Mouse (Mus musculus) CH12.LX (cell line): ENCODE results near the gene Smox. TPM values are rescaled to one million over a fixed set of nuclear protein-coding genes. Genes with fewer than 3 reads are reported as not detected.
A peak's percentile ranks its signal among the peaks of the same experiment; 100 is the strongest.

Experiments
- DNase-seq: peaks from one replicate; pipeline ENCODE4 v3.0.0-alpha.2; 2013; ENCODE audit errors: extremely low read depth
- H3K27ac ChIP-seq: 2 replicates; pipeline ENCODE4 v1.5.1; 2012; ENCODE audit warnings: low read depth, mild to moderate bottlenecking, control low read depth, moderate library complexity; ENCODE audit not compliant: insufficient read depth
- H3K27me3 ChIP-seq: replicated peaks from 2 replicates; pipeline ENCODE3; 2012; ENCODE audit warnings: inconsistent platforms
- H3K36me3 ChIP-seq, 2 experiments: replicated peaks in 1 of 2; 2 replicates each; pipeline versions ENCODE3 to v1.6.1; 2012; ENCODE audit warnings: inconsistent platforms in 1 of 2, low read length in 1 of 2, mild to moderate bottlenecking in 1 of 2, mixed read lengths in 1 of 2, moderate library complexity in 1 of 2; ENCODE audit not compliant: control insufficient read depth in 1 of 2, insufficient read depth in 1 of 2
- H3K4me1 ChIP-seq, 2 experiments: 2 replicates each; pipeline ENCODE4 v1.6.1; 2012; ENCODE audit warnings: inconsistent platforms in 1 of 2, moderate library complexity in 1 of 2; ENCODE audit not compliant: insufficient read depth in 2 of 2, control insufficient read depth in 1 of 2
- H3K4me2 ChIP-seq: 2 replicates; pipeline ENCODE4 v1.6.1; 2012; ENCODE audit warnings: low read depth, mild to moderate bottlenecking, control low read depth; ENCODE audit not compliant: poor library complexity, insufficient read depth, severe bottlenecking
- H3K4me3 ChIP-seq, 3 experiments: fragments of 150-350 bp in 1 of 3; sonication (generic) in 1 of 3; replicated peaks in 1 of 3; 2 replicates each; pipeline versions ENCODE3 to v1.5.1; 2011 to 2012; ENCODE audit warnings: low read depth in 2 of 3, low read length in 2 of 3, mild to moderate bottlenecking in 2 of 3, moderate library complexity in 2 of 3, control low read depth in 1 of 3, improper control_type of control experiment in 1 of 3, inconsistent platforms in 1 of 3, mixed read lengths in 1 of 3; ENCODE audit not compliant: poor library complexity in 1 of 3
- H3K79me2 ChIP-seq: replicated peaks from 2 replicates; pipeline ENCODE4 v1.6.1; 2012; ENCODE audit warnings: mild to moderate bottlenecking, moderate library complexity; ENCODE audit not compliant: control insufficient read depth, poor library complexity, insufficient read depth, severe bottlenecking; ENCODE audit errors: extremely low read depth
- H3K9ac ChIP-seq: 2 replicates; pipeline ENCODE4 v1.6.1; 2012; ENCODE audit warnings: low read depth, mild to moderate bottlenecking, control low read depth, moderate library complexity; ENCODE audit not compliant: insufficient read depth
- H3K9me3 ChIP-seq: replicated peaks from 2 replicates; pipeline ENCODE3; 2012; ENCODE audit warnings: low read length, inconsistent platforms, mixed read lengths
- CHD1 ChIP-seq: IDR thresholded peaks from 2 replicates; pipeline ENCODE4 v1.6.1; 2012; ENCODE audit warnings: low read depth, low read length, improper control_type of control experiment, inconsistent platforms
- CHD2 ChIP-seq: IDR thresholded peaks from 2 replicates; pipeline ENCODE4 v1.6.1; 2011; ENCODE audit warnings: low read length, improper control_type of control experiment
- CTCF ChIP-seq, 2 experiments: IDR thresholded peaks in 1 of 2; conservative IDR thresholded peaks in 1 of 2; 2 replicates each; pipeline ENCODE4 v1.5.1; 2011 to 2012; ENCODE audit warnings: low read depth in 2 of 2, low read length in 2 of 2, improper control_type of control experiment in 1 of 2, inconsistent platforms in 1 of 2, mild to moderate bottlenecking in 1 of 2, moderate library complexity in 1 of 2
- ELF1 ChIP-seq: IDR thresholded peaks from 2 replicates; pipeline ENCODE4 v1.6.1; 2014; ENCODE audit warnings: low read depth, mild to moderate bottlenecking, inconsistent platforms, low read length, improper control_type of control experiment
- EP300 ChIP-seq: IDR thresholded peaks from 2 replicates; pipeline ENCODE4 v1.6.1; 2011; ENCODE audit warnings: low read length, improper control_type of control experiment
- IRF4 ChIP-seq: IDR thresholded peaks from 2 replicates; pipeline ENCODE4 v1.6.1; 2014; ENCODE audit warnings: low read depth, mild to moderate bottlenecking, inconsistent platforms, low read length, improper control_type of control experiment
- JUND ChIP-seq: conservative IDR thresholded peaks from 2 replicates; pipeline ENCODE4 v1.6.1; 2011; ENCODE audit warnings: low read depth, low read length, improper control_type of control experiment
- KAT2A ChIP-seq: IDR thresholded peaks from 2 replicates; pipeline ENCODE4 v1.6.1; 2012; ENCODE audit warnings: low read length, improper control_type of control experiment, inconsistent platforms; ENCODE audit not compliant: insufficient replicate concordance
- MAFK ChIP-seq: IDR thresholded peaks from 2 replicates; pipeline ENCODE4 v1.6.1; 2011; ENCODE audit warnings: low read length, improper control_type of control experiment; ENCODE audit not compliant: insufficient replicate concordance
- MAZ ChIP-seq: IDR thresholded peaks from 2 replicates; pipeline ENCODE4 v1.6.1; 2012; ENCODE audit warnings: low read depth, mild to moderate bottlenecking, inconsistent platforms, low read length, improper control_type of control experiment, moderate library complexity
- MYC ChIP-seq: IDR thresholded peaks from 2 replicates; pipeline ENCODE4 v1.6.1; 2011; ENCODE audit warnings: low read depth, mild to moderate bottlenecking, improper control_type of control experiment, low read length
- POLR2AphosphoS2 ChIP-seq: IDR thresholded peaks from 2 replicates; pipeline ENCODE4 v1.6.1; 2011; ENCODE audit warnings: low read depth, low read length, improper control_type of control experiment
- RAD21 ChIP-seq: IDR thresholded peaks from 2 replicates; pipeline ENCODE4 v1.6.1; 2011; ENCODE audit warnings: low read depth, mild to moderate bottlenecking, low read length, improper control_type of control experiment, moderate library complexity
- SMC3 ChIP-seq: IDR thresholded peaks from 2 replicates; pipeline ENCODE4 v1.6.1; 2011; ENCODE audit warnings: low read depth, low read length, improper control_type of control experiment
- TCF12 ChIP-seq: IDR thresholded peaks from 2 replicates; pipeline ENCODE4 v1.6.1; 2014; ENCODE audit warnings: low read depth, mild to moderate bottlenecking, inconsistent platforms, low read length, improper control_type of control experiment
- UBTF ChIP-seq: IDR thresholded peaks from 2 replicates; pipeline ENCODE4 v1.6.1; 2012; ENCODE audit warnings: low read depth, mild to moderate bottlenecking, inconsistent platforms, low read length, improper control_type of control experiment, moderate library complexity
- USF1 ChIP-seq: IDR thresholded peaks from 2 replicates; pipeline ENCODE4 v1.6.1; 2014; ENCODE audit warnings: low read depth, mild to moderate bottlenecking, inconsistent platforms, low read length, improper control_type of control experiment
- USF2 ChIP-seq: conservative IDR thresholded peaks from 2 replicates; pipeline ENCODE4 v1.6.1; 2011; ENCODE audit warnings: low read depth, low read length, improper control_type of control experiment
- ZC3H11A ChIP-seq: IDR thresholded peaks from 2 replicates; pipeline ENCODE4 v1.6.1; 2012; ENCODE audit warnings: low read depth, mild to moderate bottlenecking, inconsistent platforms, low read length, improper control_type of control experiment
- ZMIZ1 ChIP-seq: IDR thresholded peaks from 2 replicates; pipeline ENCODE4 v1.6.1; 2012; ENCODE audit warnings: low read depth, mild to moderate bottlenecking, inconsistent platforms, low read length, improper control_type of control experiment
- dilution Hi-C: fragments of 300-500 bp; cut with MboI; formaldehyde crosslinking; loops from 2 replicates; pipeline ENCODE4 v1.14.3; 2020; ENCODE audit warnings: low sequenced_read_pairs; ENCODE audit not compliant: extremely low pct_unique_long_range_greater_than_20kb, extremely low pct_ligation_motif_present
- in situ Hi-C: fragments of 300-500 bp; cut with MboI; formaldehyde crosslinking; loops from 3 replicates; pipeline ENCODE4 v1.14.3; 2019; ENCODE audit warnings: low sequenced_read_pairs, low pct_ligation_motif_present, low pct_unique_long_range_greater_than_20kb, mixed read lengths
- polyA plus RNA-seq: library from polyadenylated mRNA; unstranded; fragments of >175 nt; gene quantifications from 2 replicates; pipeline ENCODE4 v1.2.1, GENCODE M21; 2012; ENCODE audit warnings: low read depth; ENCODE audit not compliant: insufficient read length
- total RNA-seq, 2 experiments: library from RNA; depleted of rRNA; stranded (reverse); fragments of 300-350 nt in 1 of 2; fragments of >200 nt in 1 of 2; gene quantifications; 2 replicates each; pipeline ENCODE4 v1.2.3; 2012 to 2014

Smox gene
- total and polyA plus RNA-seq, 3 experiments, result 3.3 to 7.6 (median 4.4) TPM

DNA sequence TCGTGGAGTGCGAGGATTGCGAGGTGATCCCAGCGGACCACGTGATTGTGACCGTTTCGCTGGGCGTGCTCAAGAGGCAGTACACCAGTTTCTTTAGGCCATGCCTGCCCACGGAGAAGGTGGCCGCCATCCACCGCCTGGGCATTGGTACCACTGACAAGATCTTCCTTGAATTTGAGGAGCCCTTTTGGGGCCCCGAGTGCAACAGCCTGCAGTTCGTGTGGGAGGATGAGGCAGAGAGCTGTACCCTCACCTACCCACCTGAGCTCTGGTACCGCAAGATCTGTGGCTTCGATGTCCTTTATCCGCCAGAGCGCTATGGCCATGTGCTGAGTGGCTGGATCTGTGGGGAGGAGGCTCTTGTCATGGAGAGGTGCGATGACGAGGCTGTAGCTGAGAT is 29.4 kb downstream of the Smox start:
- H3K36me3 ChIP-seq, result peaks cover 4 to 18% of the 10 kb centered on the region in 2 experiments
- no peak overlapping the region for H3K27ac ChIP-seq
- DNase-seq, result no peak
- no peak overlapping the region for H3K4me3 ChIP-seq
- H3K9me3 ChIP-seq, result no peaks in the 10 kb centered on the region
- TF ChIP-seq ELF1 (no peak), ZMIZ1 (no peak), EP300 (no peak), KAT2A (no peak), USF2 (no peak), RAD21 (no peak), ZC3H11A (no peak), MAFK (no peak), CTCF (conservative IDR thresholded peaks at IDR 0.05 in 1 of 2, IDR thresholded peaks at IDR 0.05 in 1 of 2; ENCODE audit: low read depth in 2 of 2, low read length in 2 of 2) (no peak)
- in situ Hi-C loops, result loop anchor here (25.0 kb wide), 2 partner anchors 258 to 433 kb away; partner anchors contain the start of genes Pank2 and Siglec1
- H3K4me2 ChIP-seq, result no peak overlapping the region
- dilution Hi-C loops, result no loop called here
- H3K27me3 ChIP-seq, result no peaks in the 10 kb centered on the region
- H3K9ac ChIP-seq, result no peak overlapping the region
- no peaks in the 10 kb centered on the region for H3K79me2 ChIP-seq
- peaks cover 0 to 4% of the 10 kb centered on the region in 2 experiments; a peak in 1 of 4 replicates for H3K4me1 ChIP-seq

- Histone ChIP-seq H3K79me2 (no peaks in the 10 kb centered on the region), H3K36me3 (no peaks in the 10 kb centered on the region), H3K27me3 (peaks cover 2% of the 10 kb centered on the region), H3K4me1 (peaks cover 0 to 18% of the 10 kb centered on the region in 2 experiments; a peak in 2 of 4 replicates), H3K9me3 (no peaks in the 10 kb centered on the region), H3K9ac (no peak overlapping the region), H3K4me2 (no peak overlapping the region), H3K27ac (no peak overlapping the region), H3K4me3 (no peak overlapping the region)
- TF ChIP-seq SMC3 (peak; percentile 80), TCF12 (0 out of 2 replicates have a peak, but pooled peaks have one; percentile 21), MYC (0 out of 2 replicates have a peak, but pooled peaks have one; percentile 19), KAT2A (no peak), JUND (no peak), ELF1 (no peak), RAD21 (peak; percentile 91), UBTF (no peak), ZC3H11A (0 out of 2 replicates have a peak, but pooled peaks have one; percentile 21), CHD2 (no peak), POLR2AphosphoS2 (no peak), MAZ (no peak), IRF4 (peak; percentile 33; the same call in 1 of the 2 replicates), CTCF (conservative IDR thresholded peaks at IDR 0.05 in 1 of 2, IDR thresholded peaks at IDR 0.05 in 1 of 2; ENCODE audit: low read depth in 2 of 2, low read length in 2 of 2) (peak; percentile 64 to 83), CHD1 (no peak), USF1 (no peak)
- DNase-seq, result peak; percentile 57
- dilution Hi-C loops (no loop called here), in situ Hi-C loops (loop anchor here (25.0 kb wide), 1 partner anchor 410 kb away; no protein-coding TSS in a partner anchor)
These were observed 35.8 kb downstream of the Smox start for GRCm38 (mm10) chr2:131527061-131527460.
